Mouse (Mus musculus) kidney, embryonic 15.5 days (tissue): ENCODE measurements around the gene Clcn7. TPM values are rescaled to one million over a fixed set of nuclear protein-coding genes. Genes with fewer than 3 reads are reported as not detected.
"Not testable (repeated sequence)": the region's sequence is repeated elsewhere in the genome, so short reads cannot be mapped to it uniquely, and the experiment has no call there.

Experiments
- ATAC-seq: fragments of 200-750 bp; cut with Nextera tagmentation; replicated peaks from 2 replicates; pipeline ENCODE4 v1.8.0; 2017; ENCODE audit warnings: moderate TSS enrichment; ENCODE audit not compliant: low FRiP score
- H3K27ac ChIP-seq: fragments of 300-500 bp; sonication (generic); 2 replicates; pipeline ENCODE4 v1.5.1; 2015; ENCODE audit warnings: mild to moderate bottlenecking, inconsistent platforms
- H3K27me3 ChIP-seq: fragments of 300-500 bp; sonication (generic); 2 replicates; pipeline ENCODE4 v1.6.1; 2015; ENCODE audit warnings: inconsistent platforms
- H3K36me3 ChIP-seq: fragments of 300-500 bp; sonication (generic); 2 replicates; pipeline ENCODE4 v1.6.1; 2015; ENCODE audit warnings: inconsistent platforms
- H3K4me1 ChIP-seq: fragments of 300-500 bp; sonication (generic); 2 replicates; pipeline ENCODE4 v1.6.1; 2015; ENCODE audit warnings: inconsistent platforms
- H3K4me2 ChIP-seq: fragments of 300-500 bp; sonication (generic); 2 replicates; pipeline ENCODE4 v1.6.1; 2015; ENCODE audit warnings: moderate library complexity, mild to moderate bottlenecking, inconsistent platforms
- H3K4me3 ChIP-seq: fragments of 300-500 bp; sonication (generic); replicated peaks from 2 replicates; pipeline ENCODE4 v1.5.1; 2015; ENCODE audit warnings: mild to moderate bottlenecking, inconsistent platforms
- H3K9ac ChIP-seq: fragments of 300-500 bp; sonication (generic); 2 replicates; pipeline ENCODE4 v1.6.1; 2015; ENCODE audit warnings: mild to moderate bottlenecking, inconsistent platforms
- H3K9me3 ChIP-seq: fragments of 300-500 bp; sonication (generic); replicated peaks from 2 replicates; pipeline ENCODE4 v1.6.1; 2016; ENCODE audit warnings: inconsistent platforms
- WGBS: fragments of 180-500 bp; shearing (Covaris S2); methylation state at CpG from one replicate; pipeline ENCODE4 v1.1.7; 2015; ENCODE audit warnings: mixed read lengths; 5-methylcytosine and 5-hydroxymethylcytosine counted together
- polyA plus RNA-seq: library from polyadenylated mRNA; unstranded; fragments of >200 nt; fragmentation: Nextera tagmentation; extraction: Ambion mirVana; gene quantifications from 2 replicates; pipeline ENCODE4 v1.2.1, GENCODE M21; 2015

Clcn7 gene
- polyA plus RNA-seq, 1 experiment from 2014 or later: 24.6 TPM

- WGBS: 92% methylated on average over 5 of the region's 5 CpGs
- no peaks in the 10 kb centered on the region for H3K9me3 ChIP-seq
- no peaks in the 10 kb centered on the region for H3K27me3 ChIP-seq
- no peak for ATAC-seq
- peaks cover 73% of the 10 kb centered on the region for H3K36me3 ChIP-seq
- H3K4me1 ChIP-seq: peaks cover 13% of the 10 kb centered on the region
- no peak overlapping the region for H3K27ac ChIP-seq
- no peak overlapping the region for H3K9ac ChIP-seq
- no peak overlapping the region for H3K4me3 ChIP-seq
- no peak overlapping the region for H3K4me2 ChIP-seq
These were observed 22.0 kb upstream of the Clcn7 start for GRCm38 (mm10) chr17:25111220-25111619.

- H3K4me2 ChIP-seq: no peak overlapping the region
- peaks cover 15% of the 10 kb centered on the region for H3K4me1 ChIP-seq
- no peak overlapping the region for H3K27ac ChIP-seq
- H3K9me3 ChIP-seq: no peaks in the 10 kb centered on the region
- H3K9ac ChIP-seq: no peak overlapping the region
- ATAC-seq: no peak
- H3K27me3 ChIP-seq: no peaks in the 10 kb centered on the region
- H3K4me3 ChIP-seq: no peak overlapping the region
- WGBS: 85% methylated on average over 8 of the region's 8 CpGs
- H3K36me3 ChIP-seq: peaks cover 66% of the 10 kb centered on the region
These were observed 21.3 kb upstream of the Clcn7 start for GRCm38 (mm10) chr17:25111739-25112422.

- ATAC-seq: no peak
- 80% methylated on average over 3 of the region's 3 CpGs for WGBS
These were observed 20.8 kb upstream of the Clcn7 start for GRCm38 (mm10) chr17:25112423-25112810.

GRCm38 (mm10) chr17:25114908-25115645 lies 18.1 kb upstream of the Clcn7 start:
- peak; percentile 67; the same call in 1 of the 2 replicates for ATAC-seq
- Histone ChIP-seq H3K27ac (peak overlapping the region; percentile 97), H3K4me2 (peak overlapping the region; percentile 98), H3K4me3 (peak overlapping the region; percentile 72), H3K9ac (peak overlapping the region; percentile 64), H3K4me1 (peaks cover 15% of the 10 kb centered on the region), H3K27me3 (no peaks in the 10 kb centered on the region), H3K36me3 (peaks cover 36% of the 10 kb centered on the region), H3K9me3 (no peaks in the 10 kb centered on the region)
- WGBS: 7% methylated on average over 23 of the region's 23 CpGs

More at GRCm38 (mm10) chr17:25112423-25112810, 20.8 kb upstream of the Clcn7 start:
- Histone ChIP-seq H3K4me2 (no peak overlapping the region), H3K36me3 (peaks cover 61% of the 10 kb centered on the region), H3K4me1 (peaks cover 15% of the 10 kb centered on the region), H3K27ac (no peak overlapping the region), H3K9ac (no peak overlapping the region), H3K27me3 (no peaks in the 10 kb centered on the region), H3K4me3 (no peak overlapping the region), H3K9me3 (no peaks in the 10 kb centered on the region)

GRCm38 (mm10) chr17:25115664-25116432 lies 17.3 kb upstream of the Clcn7 start, which contains the start of gene Telo2:
Telo2 (minus strand) TSS chr17:25115967.
- ATAC-seq: peak; percentile 95
- H3K4me3 ChIP-seq: peak within 1 kb of the TSS; percentile 72
- no peaks in the 10 kb centered on the region for H3K9me3 ChIP-seq
- H3K9ac ChIP-seq: peak within 1 kb of the TSS; percentile 64
- no peaks in the 10 kb centered on the region for H3K27me3 ChIP-seq
- H3K4me2 ChIP-seq: peak within 1 kb of the TSS; percentile 98
- H3K4me1 ChIP-seq: peaks cover 15% of the 10 kb centered on the region
- WGBS: 4% methylated on average over 40 of the region's 40 CpGs
- peak within 1 kb of the TSS; percentile 97 for H3K27ac ChIP-seq
- H3K36me3 ChIP-seq: peaks cover 28% of the 10 kb centered on the region

- 36% methylated on average over 4 of the region's 4 CpGs for WGBS
- no peak overlapping the region for H3K4me2 ChIP-seq
These were observed 15.9 kb upstream of the Clcn7 start for GRCm38 (mm10) chr17:25117263-25117662.

GRCm38 (mm10) chr17:25120406-25120805 lies 12.8 kb upstream of the Clcn7 start, which contains the start of gene Ptx4:
Ptx4 (plus strand) TSS chr17:25120760.
- no peak for ATAC-seq

More at GRCm38 (mm10) chr17:25117263-25117662, 15.9 kb upstream of the Clcn7 start:
- Histone ChIP-seq H3K27me3 (no peaks in the 10 kb centered on the region), H3K4me3 (no peak overlapping the region), H3K4me1 (peaks cover 12% of the 10 kb centered on the region), H3K9me3 (no peaks in the 10 kb centered on the region), H3K36me3 (peaks cover 14% of the 10 kb centered on the region), H3K9ac (no peak overlapping the region), H3K27ac (no peak overlapping the region)
- ATAC-seq: no peak

GRCm38 (mm10) chr17:25123979-25124378 lies 9.2 kb upstream of the Clcn7 start:
- no peak overlapping the region for H3K27ac ChIP-seq
- H3K4me1 ChIP-seq: no peaks in the 10 kb centered on the region
- WGBS: 32% methylated on average over 7 of the region's 7 CpGs
- H3K4me2 ChIP-seq: no peak overlapping the region
- H3K9ac ChIP-seq: no peak overlapping the region
- H3K36me3 ChIP-seq: no peaks in the 10 kb centered on the region
- ATAC-seq: no peak
- no peaks in the 10 kb centered on the region for H3K9me3 ChIP-seq
- H3K4me3 ChIP-seq: no peak overlapping the region
- H3K27me3 ChIP-seq: peaks cover 8% of the 10 kb centered on the region; the same call in 1 of the 2 replicates

More at GRCm38 (mm10) chr17:25120406-25120805, 12.8 kb upstream of the Clcn7 start, which contains the start of gene Ptx4:
- no peak within 1 kb of the TSS for H3K9ac ChIP-seq
- H3K4me3 ChIP-seq: no peak within 1 kb of the TSS
- H3K36me3 ChIP-seq: no peaks in the 10 kb centered on the region
- no peak within 1 kb of the TSS for H3K4me2 ChIP-seq
- peaks cover 4% of the 10 kb centered on the region; the same call in 1 of the 2 replicates for H3K4me1 ChIP-seq
- no peaks in the 10 kb centered on the region for H3K9me3 ChIP-seq
- H3K27me3 ChIP-seq: peaks cover 5% of the 10 kb centered on the region; the same call in 1 of the 2 replicates
- 26% methylated on average over 3 of the region's 3 CpGs for WGBS
- H3K27ac ChIP-seq: no peak within 1 kb of the TSS

- H3K27ac ChIP-seq, H3K36me3 ChIP-seq, H3K27me3 ChIP-seq, H3K4me3 ChIP-seq, H3K4me1 ChIP-seq, ATAC-seq, H3K9me3 ChIP-seq, H3K9ac ChIP-seq, H3K4me2 ChIP-seq: not testable (repeated sequence)
- WGBS: 70% methylated on average over 3 of the region's 3 CpGs
These were observed 7.6 kb upstream of the Clcn7 start for GRCm38 (mm10) chr17:25125442-25126060.

- peaks cover 8% of the 10 kb centered on the region; the same call in 1 of the 2 replicates for H3K27me3 ChIP-seq
- no peak overlapping the region for H3K27ac ChIP-seq
- H3K9ac ChIP-seq: no peak overlapping the region
- no peak overlapping the region for H3K4me2 ChIP-seq
- H3K4me1 ChIP-seq: no peaks in the 10 kb centered on the region
- no peaks in the 10 kb centered on the region for H3K36me3 ChIP-seq
- ATAC-seq: 0 out of 2 replicates have a peak, but pooled peaks have one; percentile 60
- no peaks in the 10 kb centered on the region for H3K9me3 ChIP-seq
- WGBS: 55% methylated on average over 8 of the region's 8 CpGs
- no peak overlapping the region for H3K4me3 ChIP-seq
These were observed 6.1 kb upstream of the Clcn7 start for GRCm38 (mm10) chr17:25127079-25127478.

GRCm38 (mm10) chr17:25127681-25128080 lies 5.5 kb upstream of the Clcn7 start:
- H3K27me3 ChIP-seq: peaks cover 6% of the 10 kb centered on the region; the same call in 1 of the 2 replicates
- no peaks in the 10 kb centered on the region for H3K36me3 ChIP-seq
- H3K9ac ChIP-seq: no peak overlapping the region
- no peak overlapping the region for H3K27ac ChIP-seq
- no peak for ATAC-seq
- H3K4me2 ChIP-seq: no peak overlapping the region
- 77% methylated on average over 9 of the region's 9 CpGs for WGBS
- no peak overlapping the region for H3K4me3 ChIP-seq
- no peaks in the 10 kb centered on the region for H3K4me1 ChIP-seq
- H3K9me3 ChIP-seq: no peaks in the 10 kb centered on the region
